Mouse (Mus musculus) hindbrain, embryonic 16.5 days (tissue): Measurements from ENCODE around the gene Zfp605. TPM values are rescaled to one million over a fixed set of nuclear protein-coding genes. Genes with fewer than 3 reads are reported as not detected.
A peak's percentile ranks its signal among the peaks of the same experiment; 100 is the strongest.
"Not testable (repeated sequence)": the region's sequence is repeated elsewhere in the genome, so short reads cannot be mapped to it uniquely, and the experiment has no call there.

ENCODE experiments used
- ATAC-seq: fragments of 200-750 bp; cut with Nextera tagmentation; 2 replicates; pipeline ENCODE4 v1.8.0; 2017; ENCODE audit warnings: moderate TSS enrichment, moderate library complexity
- H3K27ac ChIP-seq: fragments of 300-500 bp; sonication (generic); 2 replicates; pipeline ENCODE4 v1.5.1; 2014; ENCODE audit warnings: low read depth, mild to moderate bottlenecking, control low read depth, low read length, moderate library complexity
- H3K27me3 ChIP-seq: fragments of 300-500 bp; sonication (generic); replicated peaks from 2 replicates; pipeline ENCODE4 v1.6.1; 2014; ENCODE audit warnings: low read length; ENCODE audit not compliant: control insufficient read depth, insufficient read depth
- H3K36me3 ChIP-seq: fragments of 300-500 bp; sonication (generic); 2 replicates; pipeline ENCODE4 v1.6.1; 2014; ENCODE audit warnings: mild to moderate bottlenecking, low read length, moderate library complexity, mixed read lengths; ENCODE audit not compliant: control insufficient read depth, insufficient read depth
- H3K4me1 ChIP-seq: fragments of 300-500 bp; sonication (generic); 2 replicates; pipeline ENCODE4 v1.6.1; 2014; ENCODE audit warnings: low read depth, low read length; ENCODE audit not compliant: control insufficient read depth, insufficient read depth
- H3K4me2 ChIP-seq: fragments of 300-500 bp; sonication (generic); 2 replicates; pipeline ENCODE4 v1.6.1; 2014; ENCODE audit warnings: mild to moderate bottlenecking, low read length, control low read depth, moderate library complexity
- H3K4me3 ChIP-seq: fragments of 300-500 bp; sonication (generic); 2 replicates; pipeline ENCODE4 v1.5.1; 2014; ENCODE audit warnings: mild to moderate bottlenecking, low read length, control low read depth, moderate library complexity
- H3K9ac ChIP-seq: fragments of 300-500 bp; sonication (generic); 2 replicates; pipeline ENCODE4 v1.6.1; 2014; ENCODE audit warnings: low read depth, mild to moderate bottlenecking, control low read depth, low read length, moderate library complexity
- H3K9me3 ChIP-seq: fragments of 300-500 bp; sonication (generic); 2 replicates; pipeline ENCODE4 v1.6.1; 2014; ENCODE audit warnings: mild to moderate bottlenecking, low read length, moderate library complexity; ENCODE audit not compliant: control insufficient read depth
- WGBS: fragments of 180-500 bp; shearing (Covaris S2); extraction: QIAGEN DNeasy Blood & Tissue Kit; methylation state at CpG from one replicate; pipeline ENCODE4 v1.1.7; 2014; 5-methylcytosine and 5-hydroxymethylcytosine counted together
- polyA plus RNA-seq: library from polyadenylated mRNA; unstranded; fragments of >200 nt; fragmentation: Nextera tagmentation; extraction: Ambion mirVana; gene quantifications from 2 replicates; pipeline ENCODE4 v1.2.1, GENCODE M21; 2015

Gene Zfp605
- polyA plus RNA-seq, 1 experiment from 2014 or later, result 15.0 TPM

DNA sequence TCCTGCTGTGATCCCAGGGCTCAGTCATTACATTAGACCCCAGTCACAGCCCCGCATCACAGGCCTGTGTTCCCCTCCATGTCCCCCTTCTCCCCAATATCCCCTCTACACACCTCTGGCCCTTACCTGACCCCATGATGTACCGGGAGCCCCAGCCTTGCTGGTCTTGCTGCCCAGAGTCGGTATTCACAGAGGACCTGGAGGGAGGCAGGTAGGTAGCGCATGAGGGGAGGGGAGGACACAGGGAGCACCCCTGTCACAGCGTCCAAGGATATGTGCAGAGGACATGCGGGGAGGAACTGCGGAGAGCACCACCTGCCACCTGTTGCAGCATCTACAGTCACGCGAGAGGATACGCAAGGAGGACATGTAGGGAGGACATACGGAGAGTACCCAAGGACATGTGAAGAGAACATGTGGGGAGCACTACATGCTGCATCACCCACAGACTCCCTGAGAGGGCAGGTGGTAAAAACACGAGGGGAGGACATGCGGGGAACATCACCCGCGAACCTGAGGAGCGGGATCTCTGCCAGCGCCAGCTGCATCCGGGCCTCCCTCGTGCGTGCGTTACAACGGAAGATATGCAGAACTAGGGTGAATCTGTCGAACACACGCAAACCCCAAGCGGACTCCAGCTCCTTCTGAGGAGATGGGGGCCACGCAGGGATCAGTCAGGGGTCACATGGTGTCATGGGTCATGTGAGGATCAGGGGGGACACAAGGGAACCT lies 3.6 kb upstream of the Zfp605 start:
- H3K4me1 ChIP-seq, result peaks cover 21% of the 10 kb centered on the region
- no peaks in the 10 kb centered on the region for H3K27me3 ChIP-seq
- WGBS, result 95% methylated on average over 26 of the region's 26 CpGs
- no peak for ATAC-seq
- no peak overlapping the region for H3K27ac ChIP-seq
- peak overlapping the region; percentile 75 for H3K4me3 ChIP-seq
- peak overlapping the region; percentile 85; the same call in 1 of the 2 replicates for H3K9ac ChIP-seq
- no peaks in the 10 kb centered on the region; the same call in 1 of the 2 replicates for H3K9me3 ChIP-seq
- peak overlapping the region; percentile 94 for H3K4me2 ChIP-seq
- H3K36me3 ChIP-seq, result peaks cover 28% of the 10 kb centered on the region

DNA sequence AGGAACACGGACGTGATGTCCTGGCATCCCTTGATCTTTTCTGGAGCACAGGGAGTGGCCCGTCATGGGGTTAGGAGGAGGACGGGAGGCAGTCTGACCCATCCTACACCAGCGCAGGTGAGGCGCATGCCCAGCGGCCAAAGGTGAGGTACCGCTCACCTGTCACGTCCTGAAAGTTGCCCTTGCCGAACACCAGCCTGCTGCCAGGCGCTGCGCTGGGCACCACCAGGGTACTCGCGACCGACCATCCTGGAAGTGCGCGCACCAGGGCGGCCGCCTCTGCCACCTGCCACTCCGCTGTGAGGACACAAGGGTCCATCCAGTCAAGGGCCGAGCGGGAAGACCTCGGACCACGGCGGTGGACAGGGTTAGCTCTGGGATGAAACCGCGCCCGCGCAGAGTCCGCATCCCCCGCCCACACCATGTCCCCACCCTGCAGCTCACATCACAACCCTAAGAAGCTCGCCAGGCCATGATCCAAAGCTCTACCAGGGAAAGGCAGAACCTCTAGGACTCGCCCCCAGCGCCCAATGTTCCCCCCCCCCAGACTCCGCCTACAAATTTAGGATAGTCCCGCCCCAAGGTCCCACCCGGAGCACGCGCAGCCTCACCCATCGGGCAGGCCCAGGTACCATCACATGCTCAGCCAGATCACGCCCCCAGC lies 2.9 kb upstream of the Zfp605 start:
- Histone ChIP-seq H3K4me2 (peak overlapping the region; percentile 94), H3K27ac (peak overlapping the region; percentile 98), H3K9ac (peak overlapping the region; percentile 85), H3K27me3 (no peaks in the 10 kb centered on the region), H3K4me1 (peaks cover 14% of the 10 kb centered on the region), H3K36me3 (peaks cover 31% of the 10 kb centered on the region), H3K9me3 (no peaks in the 10 kb centered on the region; the same call in 1 of the 2 replicates), H3K4me3 (peak overlapping the region; percentile 75)
- 16% methylated on average over 40 of the region's 41 CpGs for WGBS
- peak; percentile 21; the same call in 1 of the 2 replicates for ATAC-seq

GRCm38 (mm10) chr5:110107581-110108304 lies 2.1 kb upstream of the Zfp605 start, which contains the start of gene Gtpbp6:
Gene Gtpbp6, minus strand, starts transcription at chr5:110108197.
- Histone ChIP-seq H3K4me3 (peak within 1 kb of the TSS; percentile 75), H3K27ac (peak within 1 kb of the TSS; percentile 98), H3K9me3 (no peaks in the 10 kb centered on the region; the same call in 1 of the 2 replicates), H3K9ac (peak within 1 kb of the TSS; percentile 85), H3K27me3 (no peaks in the 10 kb centered on the region), H3K4me2 (peak within 1 kb of the TSS; percentile 94), H3K4me1 (peaks cover 13% of the 10 kb centered on the region), H3K36me3 (peaks cover 32% of the 10 kb centered on the region)
- peak; percentile 80 for ATAC-seq
- under 1% methylated on average over 70 of the region's 71 CpGs for WGBS

DNA sequence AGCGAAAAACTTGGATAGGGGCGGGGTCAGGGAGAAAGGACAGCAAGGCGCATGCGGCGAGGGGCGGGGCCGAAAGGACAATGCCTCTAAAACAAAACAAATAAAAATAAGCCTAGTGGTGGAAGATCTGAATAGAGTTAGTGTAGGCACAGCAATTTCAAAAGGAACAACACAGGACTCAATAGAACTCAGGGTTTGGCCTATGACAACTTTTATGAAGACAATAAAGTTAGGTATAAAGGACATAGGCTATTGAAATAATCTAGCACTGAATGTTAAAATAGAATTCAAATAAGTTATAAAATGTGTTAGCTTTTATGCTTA lies 1.6 kb upstream of the Zfp605 start:
- peak overlapping the region; percentile 94 for H3K4me2 ChIP-seq
- no peak for ATAC-seq
- under 1% methylated on average over 7 of the region's 7 CpGs for WGBS
- H3K4me1 ChIP-seq, result peaks cover 13% of the 10 kb centered on the region
- H3K36me3 ChIP-seq, result peaks cover 37% of the 10 kb centered on the region
- peak overlapping the region; percentile 98; the same call in 1 of the 2 replicates for H3K27ac ChIP-seq
- H3K4me3 ChIP-seq, result peak overlapping the region; percentile 75
- H3K9me3 ChIP-seq, result no peaks in the 10 kb centered on the region; the same call in 1 of the 2 replicates
- H3K27me3 ChIP-seq, result no peaks in the 10 kb centered on the region
- H3K9ac ChIP-seq, result no peak overlapping the region; the same call in 1 of the 2 replicates

DNA sequence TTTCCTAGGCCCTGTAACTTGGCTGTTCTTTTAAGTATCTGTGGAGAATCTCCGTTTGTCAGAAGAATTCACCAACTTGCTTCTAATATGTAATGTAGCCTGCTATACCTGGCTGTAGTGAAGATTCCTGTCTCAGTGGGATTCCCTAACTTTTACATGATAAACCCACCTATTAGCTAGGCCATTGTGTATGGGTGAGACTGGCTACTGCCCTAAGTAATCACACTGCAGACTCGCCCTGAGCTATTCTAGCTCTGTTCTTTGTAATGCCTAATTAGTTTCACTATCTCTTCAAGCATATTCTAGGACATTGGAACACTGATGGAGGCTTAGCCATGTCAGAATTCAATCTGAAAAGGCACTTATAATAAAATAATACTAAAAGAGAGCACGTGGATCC lies 12.5 kb downstream of the Zfp605 start:
- not testable (repeated sequence) for H3K4me2 ChIP-seq, H3K27me3 ChIP-seq, H3K27ac ChIP-seq, H3K4me1 ChIP-seq, H3K9ac ChIP-seq, H3K4me3 ChIP-seq, ATAC-seq, H3K9me3 ChIP-seq
- 84% methylated on average over 3 of the region's 3 CpGs for WGBS
- H3K36me3 ChIP-seq, result peaks cover 34% of the 10 kb centered on the region

- Histone ChIP-seq H3K4me2 (peak within 1 kb of the TSS; percentile 77), H3K4me1 (peaks cover 6% of the 10 kb centered on the region), H3K27ac (peak within 1 kb of the TSS; percentile 77), H3K27me3 (no peaks in the 10 kb centered on the region), H3K36me3 (peaks cover 11% of the 10 kb centered on the region), H3K9ac (peak within 1 kb of the TSS; percentile 79), H3K4me3 (peak within 1 kb of the TSS; percentile 75), H3K9me3 (peaks cover 2% of the 10 kb centered on the region)
- ATAC-seq, result peak; percentile 99
- 3% methylated on average over 45 of the region's 46 CpGs for WGBS
Observed at GRCm38 (mm10) chr5:110135293-110136086, 25.6 kb downstream of the Zfp605 start, which contains the start of gene Chfr. Gene Chfr, plus strand, starts transcription at chr5:110135842.

DNA sequence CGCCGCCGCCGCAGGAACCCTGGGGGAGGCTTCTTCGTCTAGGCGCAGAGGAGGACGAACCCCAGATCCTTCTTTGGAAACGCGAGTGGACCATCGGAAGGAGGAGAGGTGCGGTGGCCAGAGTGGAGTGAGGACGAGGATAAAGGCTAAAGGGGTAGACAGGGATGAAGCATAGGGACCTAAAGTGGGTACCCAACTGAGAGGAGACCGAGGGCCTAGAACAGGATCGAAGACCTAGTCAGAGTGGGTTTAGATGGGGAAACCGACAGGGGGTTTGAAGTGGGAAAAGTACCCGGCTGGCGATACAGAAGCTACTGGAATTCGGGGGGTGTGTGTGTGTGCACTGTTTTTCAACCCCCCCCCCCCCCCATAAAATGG lies 26.2 kb downstream of the Zfp605 start:
- Histone ChIP-seq H3K36me3 (peaks cover 5% of the 10 kb centered on the region; the same call in 1 of the 2 replicates), H3K4me1 (peaks cover 6% of the 10 kb centered on the region), H3K9me3 (no peaks in the 10 kb centered on the region), H3K4me2 (peak overlapping the region; percentile 77), H3K27me3 (no peaks in the 10 kb centered on the region), H3K9ac (peak overlapping the region; percentile 79), H3K4me3 (peak overlapping the region; percentile 75), H3K27ac (peak overlapping the region; percentile 77)
- WGBS, result 7% methylated on average over 18 of the region's 18 CpGs
- ATAC-seq, result no peak; the same call in 1 of the 2 replicates

DNA sequence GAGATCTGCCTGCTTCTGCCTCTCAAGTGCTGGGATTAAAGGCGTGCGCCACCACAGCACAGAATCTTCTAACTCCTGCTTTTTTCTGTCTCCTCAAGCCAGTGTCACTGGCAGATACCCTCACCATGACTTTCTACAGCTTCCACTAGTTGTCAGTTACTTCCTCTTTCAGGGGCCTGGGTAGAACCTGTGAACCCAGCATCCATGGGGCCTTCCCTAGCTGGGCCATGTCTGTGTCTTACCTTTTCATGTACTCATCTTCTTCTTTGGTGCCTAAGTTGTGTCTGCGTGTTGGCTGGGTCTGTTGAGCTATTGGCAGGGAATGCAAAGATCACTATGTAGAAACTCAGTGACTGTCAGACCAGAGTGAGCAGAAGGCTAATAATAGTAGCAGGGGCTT lies 27.9 kb downstream of the Zfp605 start:
- Histone ChIP-seq H3K27ac (no peak overlapping the region), H3K4me2 (no peak overlapping the region), H3K4me1 (peaks cover 6% of the 10 kb centered on the region), H3K9me3 (no peaks in the 10 kb centered on the region), H3K9ac (no peak overlapping the region), H3K27me3 (no peaks in the 10 kb centered on the region), H3K36me3 (peaks cover 8% of the 10 kb centered on the region; the same call in 1 of the 2 replicates), H3K4me3 (no peak overlapping the region)
- 96% methylated on average over 3 of the region's 3 CpGs for WGBS
- no peak for ATAC-seq
